Mouse (Mus musculus) heart, postnatal 36 days (tissue): ENCODE data around the gene Dnajc8. TPM values are rescaled to one million over a fixed set of nuclear protein-coding genes. Genes with fewer than 3 reads are reported as not detected.

Experiments used
- DNase-seq, 2 experiments: peaks; one replicate each; pipeline ENCODE4 v3.0.0; 2021 to 2022
- intact Hi-C: fragments of 180-260 bp; cut with DNase I; formaldehyde crosslinking; loops from one replicate; pipeline ENCODE4 v1.15.1; 2025
- total RNA-seq, 2 experiments: library from RNA; stranded (reverse); gene quantifications; 2 replicates each; pipeline ENCODE4 v1.2.3; 2021

Dnajc8 gene
- total RNA-seq = 10 to 100 TPM; 50.9 to 63.2 TPM

GRCm38 (mm10) chr4:132535406-132536121 is at the start of gene Dnajc8:
Gene Dnajc8 (plus strand): TSS chr4:132535550.
- intact Hi-C loops = no loop called here
- DNase-seq = peak; percentile 93 to 96

- intact Hi-C loops = no loop called here
- no peak for DNase-seq
These were observed 46.8 kb upstream of the Dnajc8 start for GRCm38 (mm10) chr4:132488521-132488920.

- intact Hi-C loops = no loop called here
These were observed 46.4 kb upstream of the Dnajc8 start for GRCm38 (mm10) chr4:132488976-132489375.

GRCm38 (mm10) chr4:132490273-132491010 is 44.9 kb upstream of the Dnajc8 start:
- intact Hi-C loops = no loop called here
- no peak for DNase-seq

More at GRCm38 (mm10) chr4:132488976-132489375, 46.4 kb upstream of the Dnajc8 start:
- no peak for DNase-seq

GRCm38 (mm10) chr4:132491057-132491456 is 44.3 kb upstream of the Dnajc8 start:
- intact Hi-C loops = no loop called here
- DNase-seq = no peak

- intact Hi-C loops = no loop called here
- peak in 1 of 2 experiments; percentile 16 for DNase-seq
These were observed 43.6 kb upstream of the Dnajc8 start for GRCm38 (mm10) chr4:132491748-132492147.

- DNase-seq = peak; percentile 27 to 39
- intact Hi-C loops = no loop called here
These were observed 42.9 kb upstream of the Dnajc8 start for GRCm38 (mm10) chr4:132492178-132493060.

- intact Hi-C loops = no loop called here
- no peak for DNase-seq
These were observed 41.0 kb upstream of the Dnajc8 start for GRCm38 (mm10) chr4:132494271-132494918.

GRCm38 (mm10) chr4:132501639-132502038 is 33.7 kb upstream of the Dnajc8 start:
- DNase-seq = no peak
- intact Hi-C loops = no loop called here

- intact Hi-C loops = no loop called here
These were observed 32.0 kb upstream of the Dnajc8 start for GRCm38 (mm10) chr4:132503344-132503743.

GRCm38 (mm10) chr4:132505034-132505738 is 30.2 kb upstream of the Dnajc8 start:
- intact Hi-C loops = no loop called here
- no peak for DNase-seq

More at GRCm38 (mm10) chr4:132503344-132503743, 32.0 kb upstream of the Dnajc8 start:
- DNase-seq = no peak

- no peak for DNase-seq
- intact Hi-C loops = no loop called here
These were observed 29.6 kb upstream of the Dnajc8 start for GRCm38 (mm10) chr4:132505800-132506199.

GRCm38 (mm10) chr4:132506250-132506649 is 29.1 kb upstream of the Dnajc8 start:
- no peak for DNase-seq
- intact Hi-C loops = no loop called here

GRCm38 (mm10) chr4:132507210-132507609 is 28.1 kb upstream of the Dnajc8 start:
- no peak for DNase-seq
- intact Hi-C loops = no loop called here

GRCm38 (mm10) chr4:132509621-132510296 is 25.6 kb upstream of the Dnajc8 start:
- DNase-seq = peak; percentile 72 to 77
- intact Hi-C loops = loop anchor here (2.0 to 5.0 kb wide), 3 partner anchors 157 to 297 kb away; partner anchors contain the start of genes Rcc1 and Ythdf2

- intact Hi-C loops = loop anchor here (2.0 to 5.0 kb wide), 3 partner anchors 158 to 298 kb away; partner anchors contain the start of genes Rcc1 and Ythdf2
- peak; percentile 95 to 97 for DNase-seq
These were observed 25.0 kb upstream of the Dnajc8 start, which contains the start of gene Sesn2 for GRCm38 (mm10) chr4:132510352-132510798. Gene Sesn2 (minus strand): TSS chr4:132510501.

GRCm38 (mm10) chr4:132512080-132512479 is 23.3 kb upstream of the Dnajc8 start:
- DNase-seq = no peak
- intact Hi-C loops = loop anchor here (2.0 to 5.0 kb wide), 3 partner anchors 91 to 300 kb away; partner anchors contain the start of gene Ythdf2
